Mouse (Mus musculus) splenic B cell, adult 2 months (primary cell): Measurements from ENCODE around the gene Gm28047.

Source experiments
- DNase-seq: peaks from one replicate; pipeline ENCODE4 v3.0.0-alpha.2; 2011; ENCODE audit warnings: low read depth, low spot score
- H3K27me3 ChIP-seq: 2 replicates; pipeline ENCODE4 v1.6.1; 2012; ENCODE audit warnings: mild to moderate bottlenecking, low read length, moderate library complexity, mixed read lengths; ENCODE audit not compliant: control insufficient read depth, poor library complexity, insufficient read depth, severe bottlenecking
- H3K36me3 ChIP-seq: 2 replicates; pipeline ENCODE4 v1.6.1; 2012; ENCODE audit warnings: mild to moderate bottlenecking, low read length, moderate library complexity, mixed read lengths; ENCODE audit not compliant: control insufficient read depth, poor library complexity, insufficient read depth, severe bottlenecking

Gm28047 gene

GRCm38 (mm10) chr15:102508336-102508735, 116.5 kb downstream of the Gm28047 start:
- Histone ChIP-seq H3K27me3 (no peaks in the 10 kb centered on the region), H3K36me3 (0 out of 2 replicates have a peak, but pooled peaks cover 1% of the 10 kb centered on the region)
- DNase-seq: no peak

DNA sequence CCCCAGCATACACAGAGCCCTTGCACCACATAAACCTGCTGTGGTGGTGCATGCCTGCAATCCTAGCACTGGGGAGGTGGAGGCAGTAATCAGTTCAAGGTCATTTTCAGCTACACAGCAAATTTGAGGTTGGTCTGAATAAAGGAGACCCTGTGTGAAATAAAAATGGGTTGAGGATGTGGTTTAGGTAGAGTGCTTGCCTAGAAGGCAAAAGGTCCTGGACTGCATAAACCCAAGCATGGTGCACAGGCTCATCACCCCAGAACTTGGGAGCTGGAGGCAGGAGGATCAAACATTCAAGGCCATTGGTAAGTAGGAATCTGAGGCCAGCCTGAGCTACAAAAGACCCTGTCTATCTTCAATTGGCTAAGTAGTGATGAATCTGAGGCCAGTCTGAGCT, 117.3 kb downstream of the Gm28047 start:
- Histone ChIP-seq H3K27me3 (no peaks in the 10 kb centered on the region), H3K36me3 (0 out of 2 replicates have a peak, but pooled peaks cover 1% of the 10 kb centered on the region)
- no peak for DNase-seq

- DNase-seq: no peak
- H3K36me3 ChIP-seq: 0 out of 2 replicates have a peak, but pooled peaks cover 1% of the 10 kb centered on the region
- H3K27me3 ChIP-seq: no peaks in the 10 kb centered on the region
Measured at GRCm38 (mm10) chr15:102506864-102507263, 118.0 kb downstream of the Gm28047 start.

GRCm38 (mm10) chr15:102506464-102506830, 118.4 kb downstream of the Gm28047 start:
- DNase-seq: no peak
- no peaks in the 10 kb centered on the region for H3K27me3 ChIP-seq
- 0 out of 2 replicates have a peak, but pooled peaks cover 1% of the 10 kb centered on the region for H3K36me3 ChIP-seq

GRCm38 (mm10) chr15:102505770-102506463, 119.0 kb downstream of the Gm28047 start:
- no peaks in the 10 kb centered on the region for H3K27me3 ChIP-seq
- peaks cover 5% of the 10 kb centered on the region for H3K36me3 ChIP-seq
- no peak for DNase-seq

- DNase-seq: no peak
- Histone ChIP-seq H3K36me3 (peaks cover 5% of the 10 kb centered on the region), H3K27me3 (no peaks in the 10 kb centered on the region)
Measured at GRCm38 (mm10) chr15:102505073-102505769, 119.6 kb downstream of the Gm28047 start.

DNA sequence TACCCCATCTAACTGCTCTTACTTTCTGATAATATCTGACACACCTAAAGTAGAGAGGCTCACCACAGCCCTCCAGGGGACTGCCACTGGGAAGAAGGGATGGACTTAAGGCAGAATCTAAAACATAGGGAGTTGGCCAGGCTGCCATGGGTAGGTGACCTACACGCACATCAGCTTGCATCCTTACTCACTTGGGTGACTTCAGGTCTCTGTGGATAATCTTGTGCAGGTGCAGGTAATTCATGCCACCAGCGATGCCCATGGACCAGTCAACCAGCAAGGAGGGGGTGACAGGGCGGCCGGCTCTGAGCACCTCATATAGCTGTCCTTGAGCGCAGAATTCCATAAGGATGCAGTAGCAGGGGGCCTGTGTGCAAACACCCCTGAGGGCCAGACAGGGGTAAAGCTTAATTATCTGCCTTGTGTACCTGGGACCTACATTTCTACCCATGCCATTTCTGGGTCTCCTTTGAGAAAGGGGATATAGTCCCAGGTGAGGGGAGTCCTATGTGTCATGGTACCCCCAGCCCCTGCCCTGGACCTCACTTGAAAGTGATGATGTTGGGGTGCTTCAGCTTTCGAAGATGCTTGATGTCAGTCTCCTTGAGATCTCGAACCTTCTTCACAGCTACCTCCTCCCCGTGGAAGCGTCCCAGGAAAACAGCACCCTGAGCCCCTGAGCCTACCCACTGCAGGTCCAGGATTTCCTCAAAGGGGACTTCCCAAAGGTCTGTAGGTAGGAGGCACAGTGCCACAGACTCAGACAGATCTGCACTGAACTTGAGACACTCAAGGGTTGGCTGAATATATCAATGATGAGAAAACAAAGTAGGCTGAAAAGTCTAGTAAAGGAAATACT, 120.7 kb downstream of the Gm28047 start:
- Histone ChIP-seq H3K27me3 (no peaks in the 10 kb centered on the region), H3K36me3 (peaks cover 6% of the 10 kb centered on the region)
- no peak for DNase-seq

- Histone ChIP-seq H3K27me3 (no peaks in the 10 kb centered on the region), H3K36me3 (peaks cover 6% of the 10 kb centered on the region)
- no peak for DNase-seq
Measured at GRCm38 (mm10) chr15:102503447-102503846, 121.4 kb downstream of the Gm28047 start, which contains the start of gene Gm10337. Gene Gm10337 (plus strand): TSS chr15:102503722.

DNA sequence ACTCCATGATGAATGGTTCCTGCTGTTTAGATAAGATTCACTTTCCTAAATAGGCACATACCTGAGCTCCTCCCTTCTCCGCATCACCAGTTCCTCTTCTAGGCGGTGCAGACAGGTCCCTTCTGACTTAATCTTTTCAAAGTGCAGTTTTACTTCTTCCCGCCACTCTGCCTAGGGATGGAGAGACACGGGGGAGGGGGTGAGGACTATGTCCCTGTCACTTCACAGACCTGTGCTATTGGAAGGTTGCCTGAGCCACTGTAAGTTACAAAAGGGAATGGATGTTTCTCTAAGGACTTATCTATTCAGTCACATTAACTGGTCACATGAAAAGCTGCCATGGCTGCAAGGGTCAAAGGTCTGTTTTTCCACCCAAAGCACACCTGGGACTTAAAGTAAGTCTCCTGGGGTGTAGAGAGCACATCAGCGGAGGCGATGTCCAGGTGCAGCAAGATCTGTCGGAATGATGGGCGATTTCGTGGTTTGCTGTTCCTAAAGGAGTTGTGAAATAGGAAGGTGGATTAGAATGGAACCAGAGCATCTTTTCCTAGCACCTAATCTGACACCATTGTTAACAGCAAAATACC, 122.5 kb downstream of the Gm28047 start:
- no peak for DNase-seq
- no peaks in the 10 kb centered on the region for H3K27me3 ChIP-seq
- H3K36me3 ChIP-seq: peaks cover 6% of the 10 kb centered on the region

- no peak for DNase-seq
- H3K27me3 ChIP-seq: no peaks in the 10 kb centered on the region
- H3K36me3 ChIP-seq: peaks cover 6% of the 10 kb centered on the region
Measured at GRCm38 (mm10) chr15:102501084-102501814, 123.6 kb downstream of the Gm28047 start.

DNA sequence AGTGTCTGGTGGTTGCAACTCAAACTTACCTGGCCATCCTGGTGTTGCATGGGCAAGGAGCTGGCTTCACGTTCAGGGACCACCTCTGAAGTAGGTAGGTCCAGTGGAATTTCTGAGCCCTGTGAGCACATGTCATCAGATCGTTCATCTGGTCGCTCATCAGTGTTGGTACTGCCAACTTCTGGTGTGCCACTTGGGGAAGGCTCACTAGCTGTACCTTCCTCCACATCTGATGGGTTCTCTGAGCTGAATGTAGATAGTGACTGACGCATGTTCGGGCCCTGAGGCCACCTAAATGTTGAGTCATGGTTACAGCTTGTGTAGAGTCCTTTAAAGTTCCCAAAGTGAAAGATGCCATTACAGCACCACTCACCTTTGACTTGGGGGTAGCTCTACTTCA, 124.4 kb downstream of the Gm28047 start:
- DNase-seq: no peak
- H3K27me3 ChIP-seq: no peaks in the 10 kb centered on the region
- peaks cover 6% of the 10 kb centered on the region for H3K36me3 ChIP-seq

DNA sequence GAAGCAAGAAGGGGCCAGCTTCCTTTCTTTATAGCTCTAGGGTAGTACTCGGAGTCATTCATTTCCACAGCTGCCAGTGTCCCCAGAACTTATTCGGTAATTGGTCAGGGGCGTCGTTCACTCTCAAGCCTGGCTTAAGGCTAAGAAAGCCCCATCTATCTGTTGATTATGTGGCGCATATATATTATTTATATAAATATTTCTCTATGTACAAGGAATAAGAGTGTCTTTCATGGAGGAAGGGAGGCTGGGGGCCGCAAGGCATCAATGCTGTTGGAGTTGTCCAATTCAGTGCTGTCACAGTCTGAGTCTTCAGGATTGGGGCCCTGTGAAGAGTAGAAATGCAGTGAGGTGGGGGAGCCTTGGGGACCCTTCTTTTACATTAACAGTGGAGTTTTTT, 125.0 kb downstream of the Gm28047 start:
- no peak for DNase-seq
- H3K27me3 ChIP-seq: no peaks in the 10 kb centered on the region
- peaks cover 6% of the 10 kb centered on the region for H3K36me3 ChIP-seq

DNA sequence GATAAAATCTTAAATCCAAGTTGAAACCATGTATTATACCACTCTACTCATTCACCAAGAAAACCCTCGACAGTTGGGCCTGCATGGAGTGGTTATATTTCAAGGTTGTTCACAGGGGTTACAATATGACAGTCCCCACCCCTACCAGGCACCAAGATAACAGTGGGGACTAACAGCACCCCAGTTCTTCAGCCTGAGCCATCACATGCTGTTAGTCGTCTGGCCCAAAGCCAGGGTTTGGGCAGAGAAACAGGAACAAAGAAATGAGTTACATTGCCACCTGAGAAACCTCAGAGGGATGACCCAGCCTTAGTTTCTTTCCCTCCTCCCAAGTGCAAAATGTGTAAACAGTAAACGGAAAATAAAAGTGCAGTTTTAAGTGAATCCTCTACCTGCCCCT, 125.5 kb downstream of the Gm28047 start:
- Histone ChIP-seq H3K27me3 (no peaks in the 10 kb centered on the region), H3K36me3 (peaks cover 6% of the 10 kb centered on the region)
- peak; percentile 40 for DNase-seq

- Histone ChIP-seq H3K36me3 (peaks cover 5% of the 10 kb centered on the region), H3K27me3 (no peaks in the 10 kb centered on the region)
- DNase-seq: no peak
Measured at GRCm38 (mm10) chr15:102498322-102498721, 126.5 kb downstream of the Gm28047 start.
